Mouse (Mus musculus): ENCODE measurements around the gene 4930518I15Rik. TPM values are rescaled to one million over a fixed set of nuclear protein-coding genes. Genes with fewer than 3 reads are reported as not detected.

4930518I15Rik gene
- polyA plus RNA-seq, 1 experiment from 2014 or later: 7.4 TPM

DNA sequence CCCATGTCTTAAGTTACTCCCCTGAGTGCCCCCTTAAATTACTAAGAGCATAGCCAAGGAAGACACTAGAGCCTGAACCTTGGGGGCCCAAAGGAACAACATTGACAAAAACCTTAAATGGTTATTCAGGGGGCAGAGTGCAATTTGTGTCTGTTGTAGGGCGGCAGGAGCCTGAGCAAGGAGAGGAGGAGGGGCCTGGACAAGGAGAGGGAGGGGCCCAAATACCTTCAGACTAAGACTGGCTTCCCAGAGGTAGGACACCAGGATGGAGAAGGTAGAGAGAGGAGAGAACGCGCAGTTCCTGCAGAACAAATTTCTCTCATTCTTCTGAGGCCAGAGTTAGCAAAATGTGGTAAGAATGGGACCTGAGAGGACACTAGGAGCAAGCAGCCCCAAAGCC, 42.3 kb downstream of the 4930518I15Rik start:
- H3K4me2 ChIP-seq (replicated peaks; ENCODE audit: low read depth, low read length): no peak overlapping the region
- H3K9me3 ChIP-seq (ENCODE audit: control insufficient read depth, low read length): no peaks in the 10 kb centered on the region
- peak overlapping the region; percentile 78; the same call in 1 of the 2 replicates for H3K27ac ChIP-seq (ENCODE audit: low read depth, low read length)
- H3K9ac ChIP-seq (ENCODE audit: low read depth, low read length): no peak overlapping the region
- no peaks in the 10 kb centered on the region for H3K27me3 ChIP-seq (ENCODE audit: control insufficient read depth, insufficient read depth, low read length)
- ATAC-seq (ENCODE audit: low FRiP score, low TSS enrichment): peak; percentile 63; the same call in 1 of the 2 replicates
- no peak overlapping the region for H3K4me3 ChIP-seq (ENCODE audit: low read length)
- no peaks in the 10 kb centered on the region for H3K36me3 ChIP-seq (ENCODE audit: control insufficient read depth, insufficient read depth, low read length)
- H3K4me1 ChIP-seq (ENCODE audit: control insufficient read depth, insufficient read depth, low read length): peaks cover 23% of the 10 kb centered on the region
- 53% methylated on average over 3 of the region's 3 CpGs for WGBS

- H3K9ac ChIP-seq (ENCODE audit: low read depth, low read length): no peak overlapping the region; the same call in 1 of the 2 replicates
These were observed 42.9 kb downstream of the 4930518I15Rik start for GRCm38 (mm10) chr2:156814893-156815292.

GRCm38 (mm10) chr2:156814344-156814801, 43.4 kb downstream of the 4930518I15Rik start:
- peak overlapping the region; percentile 2; the same call in 1 of the 2 replicates for H3K4me2 ChIP-seq (replicated peaks; ENCODE audit: low read depth, low read length)

More at GRCm38 (mm10) chr2:156814893-156815292, 42.9 kb downstream of the 4930518I15Rik start:
- H3K9me3 ChIP-seq (ENCODE audit: control insufficient read depth, low read length): no peaks in the 10 kb centered on the region
- WGBS: 7% methylated on average over 5 of the region's 5 CpGs
- H3K36me3 ChIP-seq (ENCODE audit: control insufficient read depth, insufficient read depth, low read length): no peaks in the 10 kb centered on the region
- peak overlapping the region; percentile 78 for H3K27ac ChIP-seq (ENCODE audit: low read depth, low read length)
- peak; percentile 34; the same call in 1 of the 2 replicates for ATAC-seq (ENCODE audit: low FRiP score, low TSS enrichment)
- no peaks in the 10 kb centered on the region for H3K27me3 ChIP-seq (ENCODE audit: control insufficient read depth, insufficient read depth, low read length)
- peaks cover 23% of the 10 kb centered on the region for H3K4me1 ChIP-seq (ENCODE audit: control insufficient read depth, insufficient read depth, low read length)
- no peak overlapping the region for H3K4me3 ChIP-seq (ENCODE audit: low read length)
- H3K4me2 ChIP-seq (replicated peaks; ENCODE audit: low read depth, low read length): peak overlapping the region; percentile 2; the same call in 1 of the 2 replicates

GRCm38 (mm10) chr2:156811556-156811955, 46.2 kb downstream of the 4930518I15Rik start:
- no peaks in the 10 kb centered on the region for H3K9me3 ChIP-seq (ENCODE audit: control insufficient read depth, low read length)
- H3K36me3 ChIP-seq (ENCODE audit: control insufficient read depth, insufficient read depth, low read length): no peaks in the 10 kb centered on the region
- 63% methylated on average over 5 of the region's 5 CpGs for WGBS
- no peak for ATAC-seq (ENCODE audit: low FRiP score, low TSS enrichment)
- H3K9ac ChIP-seq (ENCODE audit: low read depth, low read length): no peak overlapping the region
- H3K4me1 ChIP-seq (ENCODE audit: control insufficient read depth, insufficient read depth, low read length): peaks cover 23% of the 10 kb centered on the region
- H3K27ac ChIP-seq (ENCODE audit: low read depth, low read length): no peak overlapping the region
- no peak overlapping the region for H3K4me2 ChIP-seq (replicated peaks; ENCODE audit: low read depth, low read length)
- no peak overlapping the region for H3K4me3 ChIP-seq (ENCODE audit: low read length)
- no peaks in the 10 kb centered on the region for H3K27me3 ChIP-seq (ENCODE audit: control insufficient read depth, insufficient read depth, low read length)

More at GRCm38 (mm10) chr2:156814344-156814801, 43.4 kb downstream of the 4930518I15Rik start:
- H3K27ac ChIP-seq (ENCODE audit: low read depth, low read length): peak overlapping the region; percentile 78
- H3K36me3 ChIP-seq (ENCODE audit: control insufficient read depth, insufficient read depth, low read length): no peaks in the 10 kb centered on the region
- no peaks in the 10 kb centered on the region for H3K9me3 ChIP-seq (ENCODE audit: control insufficient read depth, low read length)
- H3K4me3 ChIP-seq (ENCODE audit: low read length): no peak overlapping the region
- H3K9ac ChIP-seq (ENCODE audit: low read depth, low read length): no peak overlapping the region
- WGBS: 1% methylated on average over 8 of the region's 8 CpGs
- peaks cover 23% of the 10 kb centered on the region for H3K4me1 ChIP-seq (ENCODE audit: control insufficient read depth, insufficient read depth, low read length)
- H3K27me3 ChIP-seq (ENCODE audit: control insufficient read depth, insufficient read depth, low read length): no peaks in the 10 kb centered on the region
- ATAC-seq (ENCODE audit: low FRiP score, low TSS enrichment): peak; percentile 75

GRCm38 (mm10) chr2:156810716-156811115, 47.0 kb downstream of the 4930518I15Rik start:
- 98% methylated on average over 10 of the region's 10 CpGs for WGBS
- ATAC-seq (ENCODE audit: low FRiP score, low TSS enrichment): no peak

GRCm38 (mm10) chr2:156809579-156809978, 48.2 kb downstream of the 4930518I15Rik start:
- no peak overlapping the region for H3K27ac ChIP-seq (ENCODE audit: low read depth, low read length)
- no peak overlapping the region for H3K4me3 ChIP-seq (ENCODE audit: low read length)
- no peak; the same call in 1 of the 2 replicates for ATAC-seq (ENCODE audit: low FRiP score, low TSS enrichment)
- H3K9ac ChIP-seq (ENCODE audit: low read depth, low read length): peak overlapping the region; percentile 28; the same call in 1 of the 2 replicates
- WGBS: 49% methylated on average over 2 of the region's 2 CpGs
- peaks cover 11% of the 10 kb centered on the region for H3K4me1 ChIP-seq (ENCODE audit: control insufficient read depth, insufficient read depth, low read length)
- H3K36me3 ChIP-seq (ENCODE audit: control insufficient read depth, insufficient read depth, low read length): no peaks in the 10 kb centered on the region
- H3K27me3 ChIP-seq (ENCODE audit: control insufficient read depth, insufficient read depth, low read length): no peaks in the 10 kb centered on the region
- no peak overlapping the region for H3K4me2 ChIP-seq (replicated peaks; ENCODE audit: low read depth, low read length)
- no peaks in the 10 kb centered on the region for H3K9me3 ChIP-seq (ENCODE audit: control insufficient read depth, low read length)

More at GRCm38 (mm10) chr2:156810716-156811115, 47.0 kb downstream of the 4930518I15Rik start:
- peaks cover 23% of the 10 kb centered on the region for H3K4me1 ChIP-seq (ENCODE audit: control insufficient read depth, insufficient read depth, low read length)
- H3K9ac ChIP-seq (ENCODE audit: low read depth, low read length): no peak overlapping the region
- H3K4me3 ChIP-seq (ENCODE audit: low read length): no peak overlapping the region
- no peaks in the 10 kb centered on the region for H3K36me3 ChIP-seq (ENCODE audit: control insufficient read depth, insufficient read depth, low read length)
- no peaks in the 10 kb centered on the region for H3K9me3 ChIP-seq (ENCODE audit: control insufficient read depth, low read length)
- H3K4me2 ChIP-seq (replicated peaks; ENCODE audit: low read depth, low read length): no peak overlapping the region
- no peaks in the 10 kb centered on the region for H3K27me3 ChIP-seq (ENCODE audit: control insufficient read depth, insufficient read depth, low read length)
- no peak overlapping the region for H3K27ac ChIP-seq (ENCODE audit: low read depth, low read length)

GRCm38 (mm10) chr2:156806886-156807285, 50.9 kb downstream of the 4930518I15Rik start:
- Histone ChIP-seq H3K9me3 (ENCODE audit: control insufficient read depth, low read length) (no peaks in the 10 kb centered on the region), H3K4me3 (ENCODE audit: low read length) (no peak overlapping the region), H3K27ac (ENCODE audit: low read depth, low read length) (no peak overlapping the region), H3K9ac (ENCODE audit: low read depth, low read length) (no peak overlapping the region), H3K36me3 (ENCODE audit: control insufficient read depth, insufficient read depth, low read length) (no peaks in the 10 kb centered on the region), H3K4me2 (replicated peaks; ENCODE audit: low read depth, low read length) (no peak overlapping the region), H3K4me1 (ENCODE audit: control insufficient read depth, insufficient read depth, low read length) (no peaks in the 10 kb centered on the region), H3K27me3 (ENCODE audit: control insufficient read depth, insufficient read depth, low read length) (0 out of 2 replicates have a peak, but pooled peaks cover 4% of the 10 kb centered on the region)
- ATAC-seq (ENCODE audit: low FRiP score, low TSS enrichment): no peak
- 71% methylated on average over 6 of the region's 6 CpGs for WGBS

Other genes starting within 250 kb of the 4930518I15Rik start
- gene Dlgap4, start 244.2 kb downstream of the 4930518I15Rik start, polyA plus RNA-seq (2014; fragmentation: Nextera tagmentation; extraction: Ambion mirVana): 77.7 and 78.6 TPM in 2 replicates
- 218 and 250 TPM in 2 replicates for gene Myl9, start 82.5 kb downstream of the 4930518I15Rik start, polyA plus RNA-seq (2014; fragmentation: Nextera tagmentation; extraction: Ambion mirVana)
- 67.8 and 78.1 TPM in 2 replicates for gene Tgif2, start 17.9 kb downstream of the 4930518I15Rik start, polyA plus RNA-seq (2014; fragmentation: Nextera tagmentation; extraction: Ambion mirVana)
- 199 and 227 TPM in 2 replicates for gene Rab5if, start 5.2 kb upstream of the 4930518I15Rik start, polyA plus RNA-seq (2014; fragmentation: Nextera tagmentation; extraction: Ambion mirVana)
- gene Sla2, start 29.2 kb upstream of the 4930518I15Rik start, polyA plus RNA-seq (2014; fragmentation: Nextera tagmentation; extraction: Ambion mirVana): 0.23 and 0.24 TPM in 2 replicates
- 31.9 and 44.1 TPM in 2 replicates for gene Ndrg3, start 134.1 kb upstream of the 4930518I15Rik start, polyA plus RNA-seq (2014; fragmentation: Nextera tagmentation; extraction: Ambion mirVana)
- 30.8 and 43.8 TPM in 2 replicates for gene Dsn1, start 149.2 kb upstream of the 4930518I15Rik start, polyA plus RNA-seq (2014; fragmentation: Nextera tagmentation; extraction: Ambion mirVana)
- gene Soga1, start 221.3 kb upstream of the 4930518I15Rik start, polyA plus RNA-seq (2014; fragmentation: Nextera tagmentation; extraction: Ambion mirVana): 6.3 and 6.4 TPM in 2 replicates
- 0.38 TPM in 1 of 2 replicates, not detected in the other for gene Tldc2, start 229.1 kb upstream of the 4930518I15Rik start, polyA plus RNA-seq (2014; fragmentation: Nextera tagmentation; extraction: Ambion mirVana)

All from kidney, embryonic 14.5 days (tissue).